Mouse (Mus musculus) gastrocnemius, adult 2 months (tissue): ENCODE data around the gene Pank4. TPM values are rescaled to one million over a fixed set of nuclear protein-coding genes. Genes with fewer than 3 reads are reported as not detected.

Source experiments
- DNase-seq: peaks from one replicate; pipeline ENCODE4 v3.0.0; 2022
- H3K27ac ChIP-seq: fragments of 200-600 bp; 2 replicates; pipeline ENCODE4 v1.8.1; 2022; ENCODE audit warnings: mild to moderate bottlenecking
- H3K4me3 ChIP-seq: fragments of 200-600 bp; 2 replicates; pipeline ENCODE4 v1.8.1; 2022; ENCODE audit warnings: mild to moderate bottlenecking, moderate library complexity
- CTCF ChIP-seq: fragments of 200-600 bp; IDR thresholded peaks from 2 replicates; pipeline ENCODE4 v1.8.1; 2022; ENCODE audit warnings: antibody characterized with exemption, mild to moderate bottlenecking, moderate library complexity
- intact Hi-C: fragments of 180-260 bp; cut with DNase I; formaldehyde crosslinking; loops from one replicate; pipeline ENCODE4 v1.15.1; 2025
- total RNA-seq, 2 experiments: library from RNA; stranded (reverse); gene quantifications; 2 replicates each; pipeline ENCODE4 v1.2.3; 2021

Pank4 gene
- total RNA-seq, 2 experiments from 2014 or later, result 33.8 to 43.6 TPM

- TF ChIP-seq CTCF, result no peak
- H3K27ac ChIP-seq, result no peak overlapping the region
- DNase-seq, result no peak
- no peak overlapping the region for H3K4me3 ChIP-seq
- intact Hi-C loops, result no loop called here
These were observed 47.5 kb downstream of the Pank4 start for GRCm38 (mm10) chr4:155011312-155012025.

- no peak overlapping the region for H3K27ac ChIP-seq
- no peak for DNase-seq
- no peak overlapping the region for H3K4me3 ChIP-seq
- intact Hi-C loops, result no loop called here
- TF ChIP-seq CTCF, result no peak
These were observed 48.2 kb downstream of the Pank4 start for GRCm38 (mm10) chr4:155012115-155012514.

- peak; percentile 89 for TF ChIP-seq CTCF
- no peak overlapping the region for H3K4me3 ChIP-seq
- H3K27ac ChIP-seq, result no peak overlapping the region
- DNase-seq, result peak; percentile 67
- intact Hi-C loops, result no loop called here
These were observed 48.9 kb downstream of the Pank4 start for GRCm38 (mm10) chr4:155012788-155013187.

GRCm38 (mm10) chr4:155014244-155014643 is 50.3 kb downstream of the Pank4 start:
- no peak overlapping the region for H3K4me3 ChIP-seq
- no peak for TF ChIP-seq CTCF
- no peak overlapping the region for H3K27ac ChIP-seq
- no peak for DNase-seq
- intact Hi-C loops, result no loop called here

GRCm38 (mm10) chr4:155014791-155015190 is 50.9 kb downstream of the Pank4 start:
- intact Hi-C loops, result no loop called here
- no peak for TF ChIP-seq CTCF
- Histone ChIP-seq H3K4me3 (no peak overlapping the region), H3K27ac (no peak overlapping the region)
- no peak for DNase-seq

- TF ChIP-seq CTCF, result no peak
- intact Hi-C loops, result no loop called here
- no peak for DNase-seq
- no peak overlapping the region for H3K4me3 ChIP-seq
- H3K27ac ChIP-seq, result no peak overlapping the region
These were observed 51.6 kb downstream of the Pank4 start for GRCm38 (mm10) chr4:155015550-155015949.

- no peak overlapping the region for H3K27ac ChIP-seq
- H3K4me3 ChIP-seq, result no peak overlapping the region
- no peak for DNase-seq
- no peak for TF ChIP-seq CTCF
- intact Hi-C loops, result no loop called here
These were observed 52.9 kb downstream of the Pank4 start for GRCm38 (mm10) chr4:155016807-155017206.

GRCm38 (mm10) chr4:155017253-155017878 is 53.4 kb downstream of the Pank4 start:
- intact Hi-C loops, result no loop called here
- TF ChIP-seq CTCF, result no peak
- Histone ChIP-seq H3K4me3 (no peak overlapping the region), H3K27ac (no peak overlapping the region)
- no peak for DNase-seq

- Histone ChIP-seq H3K4me3 (no peak overlapping the region), H3K27ac (no peak overlapping the region)
- DNase-seq, result no peak
- TF ChIP-seq CTCF, result no peak
- intact Hi-C loops, result no loop called here
These were observed 54.1 kb downstream of the Pank4 start for GRCm38 (mm10) chr4:155018066-155018465.

GRCm38 (mm10) chr4:155018601-155019335 is 54.8 kb downstream of the Pank4 start:
- DNase-seq, result no peak
- Histone ChIP-seq H3K4me3 (no peak overlapping the region), H3K27ac (no peak overlapping the region)
- intact Hi-C loops, result no loop called here
- no peak for TF ChIP-seq CTCF

GRCm38 (mm10) chr4:155019336-155019847 is 55.5 kb downstream of the Pank4 start:
- DNase-seq, result no peak
- intact Hi-C loops, result no loop called here
- H3K27ac ChIP-seq, result no peak overlapping the region
- no peak for TF ChIP-seq CTCF
- H3K4me3 ChIP-seq, result no peak overlapping the region

GRCm38 (mm10) chr4:155020141-155020540 is 56.2 kb downstream of the Pank4 start:
- H3K4me3 ChIP-seq, result no peak overlapping the region
- intact Hi-C loops, result no loop called here
- no peak overlapping the region for H3K27ac ChIP-seq
- no peak for TF ChIP-seq CTCF
- no peak for DNase-seq

GRCm38 (mm10) chr4:155020813-155021212 is 56.9 kb downstream of the Pank4 start:
- intact Hi-C loops, result no loop called here
- no peak overlapping the region for H3K4me3 ChIP-seq
- no peak for TF ChIP-seq CTCF
- no peak for DNase-seq
- no peak overlapping the region for H3K27ac ChIP-seq
